Mouse (Mus musculus): Measurements from ENCODE around the gene Crybg3. TPM values are rescaled to one million over a fixed set of nuclear protein-coding genes. Genes with fewer than 3 reads are reported as not detected.

Gene Crybg3
- polyA plus RNA-seq, 1 experiment, result 0.03 TPM

GRCm38 (mm10) chr16:59517447-59518219 lies 83.1 kb downstream of the Crybg3 start:
- no peak for TF ChIP-seq GATA1 (IDR thresholded peaks at IDR 0.05; ENCODE audit: low read length)

GRCm38 (mm10) chr16:59516965-59517364 lies 83.8 kb downstream of the Crybg3 start:
- no peak for TF ChIP-seq GATA1 (IDR thresholded peaks at IDR 0.05; ENCODE audit: low read length)

- no peak for TF ChIP-seq GATA1 (IDR thresholded peaks at IDR 0.05; ENCODE audit: low read length)
These were observed 85.6 kb downstream of the Crybg3 start for GRCm38 (mm10) chr16:59515169-59515568.

- no peak for TF ChIP-seq GATA1 (IDR thresholded peaks at IDR 0.05; ENCODE audit: low read length)
These were observed 90.9 kb downstream of the Crybg3 start for GRCm38 (mm10) chr16:59509830-59510229.

GRCm38 (mm10) chr16:59499180-59499579 lies 101.6 kb downstream of the Crybg3 start:
- no peak for TF ChIP-seq GATA1 (IDR thresholded peaks at IDR 0.05; ENCODE audit: low read length)

GRCm38 (mm10) chr16:59497947-59498346 lies 102.8 kb downstream of the Crybg3 start:
- TF ChIP-seq GATA1 (IDR thresholded peaks at IDR 0.05; ENCODE audit: low read length), result no peak

GRCm38 (mm10) chr16:59493199-59493598 lies 107.6 kb downstream of the Crybg3 start:
- TF ChIP-seq GATA1 (IDR thresholded peaks at IDR 0.05; ENCODE audit: low read length), result no peak

GRCm38 (mm10) chr16:59487975-59488548 lies 112.7 kb downstream of the Crybg3 start:
- no peak for TF ChIP-seq GATA1 (IDR thresholded peaks at IDR 0.05; ENCODE audit: low read length)

- no peak for TF ChIP-seq GATA1 (IDR thresholded peaks at IDR 0.05; ENCODE audit: low read length)
These were observed 113.5 kb downstream of the Crybg3 start for GRCm38 (mm10) chr16:59487239-59487638.

GRCm38 (mm10) chr16:59477955-59478354 lies 122.8 kb downstream of the Crybg3 start:
- no peak for TF ChIP-seq GATA1 (IDR thresholded peaks at IDR 0.05; ENCODE audit: low read length)

- no peak for TF ChIP-seq GATA1 (IDR thresholded peaks at IDR 0.05; ENCODE audit: low read length)
These were observed 126.0 kb downstream of the Crybg3 start for GRCm38 (mm10) chr16:59474788-59475187.

- no peak for TF ChIP-seq GATA1 (IDR thresholded peaks at IDR 0.05; ENCODE audit: low read length)
These were observed 128.2 kb downstream of the Crybg3 start for GRCm38 (mm10) chr16:59472546-59472945.

- no peak for TF ChIP-seq GATA1 (IDR thresholded peaks at IDR 0.05; ENCODE audit: low read length)
These were observed 129.0 kb downstream of the Crybg3 start, which contains the start of gene Riox2 for GRCm38 (mm10) chr16:59471637-59472278. Riox2 (plus strand) TSS chr16:59471775.

- no peak for TF ChIP-seq GATA1 (IDR thresholded peaks at IDR 0.05; ENCODE audit: low read length)
These were observed 130.9 kb downstream of the Crybg3 start for GRCm38 (mm10) chr16:59469846-59470245.

GRCm38 (mm10) chr16:59463973-59464372 lies 136.8 kb downstream of the Crybg3 start:
- no peak for TF ChIP-seq GATA1 (IDR thresholded peaks at IDR 0.05; ENCODE audit: low read length)

- TF ChIP-seq GATA1 (IDR thresholded peaks at IDR 0.05; ENCODE audit: low read length), result no peak
These were observed 137.2 kb downstream of the Crybg3 start for GRCm38 (mm10) chr16:59463567-59463966.

Measured in G1E-ER4 (cell line).